Mouse (Mus musculus): Measurements from ENCODE around the gene Bcr.

Bcr gene

GRCm38 (mm10) chr10:75058336-75058735 lies 2.1 kb upstream of the Bcr start:
- DNase-seq (ENCODE audit: low spot score): no peak

- DNase-seq (ENCODE audit: low spot score): peak; percentile 46
Observed at GRCm38 (mm10) chr10:75058761-75059395, 1.5 kb upstream of the Bcr start.

GRCm38 (mm10) chr10:75059396-75059795 lies 996 bp upstream of the Bcr start:
- peak; percentile 89 for DNase-seq (ENCODE audit: low spot score)

GRCm38 (mm10) chr10:75060843-75061235 lies 447 bp downstream of the Bcr start:
- DNase-seq (ENCODE audit: low spot score): peak; percentile 32

GRCm38 (mm10) chr10:75061341-75062188 lies 1.2 kb downstream of the Bcr start:
- DNase-seq (ENCODE audit: low spot score): peak; percentile 42

- no peak for DNase-seq (ENCODE audit: low spot score)
Observed at GRCm38 (mm10) chr10:75062189-75062561, 1.8 kb downstream of the Bcr start.

GRCm38 (mm10) chr10:75062621-75063020 lies 2.2 kb downstream of the Bcr start:
- DNase-seq (ENCODE audit: low spot score): no peak

GRCm38 (mm10) chr10:75063301-75063965 lies 3.0 kb downstream of the Bcr start:
- no peak for DNase-seq (ENCODE audit: low spot score)

- DNase-seq (ENCODE audit: low spot score): no peak
Observed at GRCm38 (mm10) chr10:75065691-75066090, 5.3 kb downstream of the Bcr start.

- DNase-seq (ENCODE audit: low spot score): no peak
Observed at GRCm38 (mm10) chr10:75067446-75067845, 7.1 kb downstream of the Bcr start.

GRCm38 (mm10) chr10:75068086-75068485 lies 7.7 kb downstream of the Bcr start:
- DNase-seq (ENCODE audit: low spot score): no peak

- DNase-seq (ENCODE audit: low spot score): no peak
Observed at GRCm38 (mm10) chr10:75068624-75069328, 8.4 kb downstream of the Bcr start.

- DNase-seq (ENCODE audit: low spot score): no peak
Observed at GRCm38 (mm10) chr10:75070281-75070976, 10.0 kb downstream of the Bcr start.

GRCm38 (mm10) chr10:75075665-75076064 lies 15.3 kb downstream of the Bcr start:
- no peak for DNase-seq (ENCODE audit: low spot score)

- no peak for DNase-seq (ENCODE audit: low spot score)
Observed at GRCm38 (mm10) chr10:75078174-75079128, 18.1 kb downstream of the Bcr start.

- no peak for DNase-seq (ENCODE audit: low spot score)
Observed at GRCm38 (mm10) chr10:75085330-75085729, 24.9 kb downstream of the Bcr start.

GRCm38 (mm10) chr10:75088471-75088870 lies 28.1 kb downstream of the Bcr start:
- no peak for DNase-seq (ENCODE audit: low spot score)

- DNase-seq (ENCODE audit: low spot score): no peak
Observed at GRCm38 (mm10) chr10:75091478-75092152, 31.2 kb downstream of the Bcr start.

- peak; percentile 53 for DNase-seq (ENCODE audit: low spot score)
Observed at GRCm38 (mm10) chr10:75093252-75093987, 33.0 kb downstream of the Bcr start.

All from retina, embryonic 14.5 days (tissue).